Mouse (Mus musculus) thymus, adult 2 months (tissue): ENCODE measurements around the gene Rbp3.

Experiments used
- CTCF ChIP-seq: fragments of 200-500 bp; IDR thresholded peaks from 2 replicates; pipeline ENCODE4 v1.5.1; 2012; ENCODE audit warnings: mild to moderate bottlenecking, control low read depth, low read length, moderate library complexity, borderline replicate concordance; ENCODE audit not compliant: control insufficient read depth, poor library complexity, insufficient read depth; ENCODE audit errors: extremely low read depth
- POLR2A ChIP-seq: fragments of 200-500 bp; IDR thresholded peaks from 2 replicates; pipeline ENCODE4 v1.6.1; 2012; ENCODE audit warnings: mild to moderate bottlenecking, low read length, control low read depth, moderate library complexity; ENCODE audit not compliant: control insufficient read depth, poor library complexity, insufficient read depth; ENCODE audit errors: extremely low read depth

DNA sequence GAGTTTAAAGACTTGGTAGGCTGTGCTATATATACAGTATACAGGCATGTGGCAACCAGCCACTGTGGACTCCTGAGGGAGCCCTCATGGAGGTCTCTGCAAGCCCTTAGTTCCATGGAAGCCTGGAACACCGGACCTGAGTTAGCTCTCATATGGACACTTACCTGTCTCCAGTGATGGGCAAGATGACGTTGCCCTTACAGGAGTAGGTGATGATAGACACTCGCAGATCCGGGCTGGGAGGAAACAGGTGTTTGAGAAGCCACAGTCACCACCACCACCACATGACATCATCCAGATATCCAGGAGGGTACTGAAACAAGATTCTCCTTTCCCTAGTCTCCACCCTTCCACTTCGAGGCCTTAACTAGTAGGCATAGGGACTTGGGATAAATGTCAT is 48.6 kb downstream of the Rbp3 start:
- TF ChIP-seq POLR2A, result no peak
- TF ChIP-seq CTCF, result no peak
